Comparison of ENCODE assay signal across 11 mouse cellular contexts in genomic region chr7:145195186-145195927, GRCm38 (mm10). TPM values are rescaled to one million over a fixed set of nuclear protein-coding genes. Genes with fewer than 3 reads are reported as not detected.
A peak's percentile ranks its signal among the peaks of the same experiment; 100 is the strongest.
DNase-seq lines count a peak whose midpoint lies in the region; ATAC-seq lines count a peak whose summit lies in the region.
"Had no signal": no experiment of that assay in that cellular context is flagged by ENCODE, and none has a peak within 500 bp of the region (broad histone marks: within the 10 kb centered on the region; RNA-seq: fewer than 3 reads in every experiment).

No protein-coding gene starts in this region.

- peaks cover 34% of the 10 kb centered on the region for H3K4me1 ChIP-seq in embryonic facial prominence, embryonic 12.5 days
- peaks cover 55% of the 10 kb centered on the region for H3K4me1 ChIP-seq in limb, embryonic 13.5 days

- no peaks in the 10 kb centered on the region for H3K27me3 ChIP-seq in embryonic facial prominence, embryonic 12.5 days
- H3K27me3 ChIP-seq in limb, embryonic 13.5 days = no peaks in the 10 kb centered on the region

- ATAC-seq in embryonic facial prominence, embryonic 12.5 days (ENCODE audit: insufficient number of reproducible peaks, insufficient read depth, low FRiP score, low TSS enrichment) = peak; percentile 23; the same call in 1 of the 2 replicates
- ATAC-seq in limb, embryonic 13.5 days (ENCODE audit: low FRiP score, low read depth) = no peak

- H3K27ac ChIP-seq in embryonic facial prominence, embryonic 12.5 days = no peak overlapping the region
- peak overlapping the region; percentile 87 for H3K27ac ChIP-seq in limb, embryonic 13.5 days

- no peaks in the 10 kb centered on the region for H3K36me3 ChIP-seq in embryonic facial prominence, embryonic 12.5 days
- no peaks in the 10 kb centered on the region for H3K36me3 ChIP-seq in limb, embryonic 13.5 days
- H3K36me3 ChIP-seq: hindbrain, embryonic 10.5 days had no signal

- peak; percentile 31 for DNase-seq in adrenal gland, postnatal 10 days
- no peak for DNase-seq in adrenal gland, adult 18-20 months (ENCODE audit: low spot score in 2 of 2)
- DNase-seq in layer of hippocampus, adult 9-11 months = peak; percentile 63
- DNase-seq in layer of hippocampus, postnatal 10 days (ENCODE audit: low spot score in 2 of 2) = no peak
- DNase-seq in gastrocnemius, adult 8-10 months (ENCODE audit: low spot score in 2 of 2) = no peak
- no peak for DNase-seq in thymus, postnatal 36 days
- DNase-seq: B cell, adult 2 months had no signal

- no peak overlapping the region for H3K4me2 ChIP-seq in embryonic facial prominence, embryonic 12.5 days (replicated peaks)
- no peak overlapping the region for H3K4me2 ChIP-seq in limb, embryonic 13.5 days (replicated peaks)

- H3K4me3 ChIP-seq in embryonic facial prominence, embryonic 12.5 days = no peak overlapping the region
- H3K4me3 ChIP-seq in limb, embryonic 13.5 days = no peak overlapping the region
- H3K4me3 ChIP-seq: hindbrain, embryonic 10.5 days had no signal

- WGBS in embryonic facial prominence, embryonic 12.5 days = 66% methylated on average over 5 of the region's 5 CpGs
- WGBS in limb, embryonic 13.5 days = 50% methylated on average over 5 of the region's 5 CpGs

- no peak overlapping the region for H3K9ac ChIP-seq in embryonic facial prominence, embryonic 12.5 days
- H3K9ac ChIP-seq in limb, embryonic 13.5 days = no peak overlapping the region

- H3K9me3 ChIP-seq in embryonic facial prominence, embryonic 12.5 days = no peaks in the 10 kb centered on the region
- no peaks in the 10 kb centered on the region for H3K9me3 ChIP-seq in limb, embryonic 13.5 days
- H3K9me3 ChIP-seq: hindbrain, embryonic 10.5 days had no signal

RNA-seq across cellular contexts. Expression of gene 1810010D01Rik, which starts 12.6 kb away (rescaled TPM):
- total RNA-seq in adrenal gland, postnatal 10 days (2021) = under 1 TPM in 1 of 2 experiments, not detected in 1; 0.58 TPM
- total RNA-seq in adrenal gland, adult 18-20 months (2021) = not detected
- total RNA-seq in layer of hippocampus, postnatal 10 days (2021) = under 1 TPM; 0.56 to 0.98 TPM
- 0.89 TPM in 1 of 2 replicates, not detected in the other for polyA plus RNA-seq in embryonic facial prominence, embryonic 12.5 days (2016; fragmentation: Nextera tagmentation; extraction: Ambion mirVana)
- polyA plus RNA-seq in limb, embryonic 13.5 days (2015; fragmentation: Nextera tagmentation; extraction: Ambion mirVana) = 0.60 TPM in 1 of 2 replicates, not detected in the other
- not detected for total RNA-seq in gastrocnemius, adult 8-10 months (2022)
- total RNA-seq: left cerebral cortex, postnatal 25 days had no signal

Comparison
In these comparisons a context has a peak if more than half of its experiments do, and no peak if none do; other contexts are left out.
1. DNase-seq: peak in adrenal gland, postnatal 10 days (single experiment) and layer of hippocampus, adult 9-11 months (single experiment); none in adrenal gland, adult 18-20 months (0 of 2), layer of hippocampus, postnatal 10 days (0 of 2), gastrocnemius, adult 8-10 months (0 of 2) and thymus, postnatal 36 days (0 of 2).